Mouse (Mus musculus): ENCODE measurements around the gene Tshz2. TPM values are rescaled to one million over a fixed set of nuclear protein-coding genes. Genes with fewer than 3 reads are reported as not detected.

Tshz2 gene
- polyA plus RNA-seq, 1 experiment, result not detected

DNA sequence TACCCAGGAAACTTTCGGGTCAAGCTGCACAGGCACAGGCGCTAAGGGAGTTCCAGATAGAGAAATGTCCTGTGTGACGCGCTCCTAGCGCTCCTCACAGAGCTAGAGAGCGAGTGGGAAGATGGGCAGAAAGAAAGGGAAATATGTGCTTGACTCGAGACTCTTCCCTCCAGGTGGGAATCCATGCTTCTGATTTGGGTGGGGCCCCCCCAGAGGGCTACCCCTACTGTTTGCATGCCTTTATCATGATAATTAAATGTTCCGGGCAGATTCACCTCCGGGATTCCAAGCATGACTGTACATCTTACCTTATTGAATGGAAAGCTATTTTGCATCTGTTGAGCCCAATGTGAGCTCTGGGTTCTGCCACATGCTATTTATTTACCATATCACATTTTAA, 255.1 kb downstream of the Tshz2 start:
- H3K27me3 ChIP-seq (ENCODE audit: control insufficient read depth, insufficient read depth, insufficient read length), result no peaks in the 10 kb centered on the region
- H3K4me3 ChIP-seq (ENCODE audit: insufficient read depth, poor library complexity, severe bottlenecking), result no peak overlapping the region
- H3K36me3 ChIP-seq (ENCODE audit: control insufficient read depth, insufficient read depth), result no peaks in the 10 kb centered on the region

DNA sequence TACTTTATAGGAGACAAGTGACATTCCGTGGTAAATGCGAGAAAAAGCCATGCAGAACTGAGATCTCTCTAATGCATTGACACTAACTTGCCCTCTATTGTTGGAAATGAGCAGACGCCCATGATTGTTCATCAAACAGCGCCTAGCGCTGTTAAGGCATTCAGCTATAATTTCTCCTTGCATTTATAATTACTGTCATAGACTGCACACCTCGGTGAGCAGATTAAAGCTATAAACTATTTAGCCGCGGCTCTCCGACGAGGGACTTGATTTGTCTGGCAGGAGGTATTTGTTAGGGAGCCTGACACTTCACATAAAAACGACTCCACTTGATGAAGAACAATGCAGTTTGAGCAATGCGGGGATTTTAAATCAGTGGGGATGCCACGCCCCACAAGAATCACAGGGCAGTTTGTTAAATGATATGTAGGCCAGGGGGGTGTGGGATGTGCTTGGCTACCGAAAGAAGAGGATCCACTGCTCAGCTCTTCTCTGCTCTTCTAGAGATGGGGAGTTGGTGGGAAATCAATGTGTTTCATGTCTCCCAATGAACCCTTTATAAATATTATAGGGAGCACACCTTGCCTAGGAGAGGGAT, 259.7 kb downstream of the Tshz2 start:
- Histone ChIP-seq H3K79me2 (ENCODE audit: control insufficient read depth, insufficient read depth) (no peaks in the 10 kb centered on the region), H3K4me3 (ENCODE audit: insufficient read depth, poor library complexity, severe bottlenecking) (no peak overlapping the region)
- TF ChIP-seq MYOG (IDR thresholded peaks at IDR 0.05; ENCODE audit: control insufficient read depth, extremely low read depth, insufficient read length) (no peak), MAX (IDR thresholded peaks at IDR 0.05) (no peak), CEBPB (IDR thresholded peaks at IDR 0.05; ENCODE audit: low read depth) (no peak), CTCF (IDR thresholded peaks at IDR 0.05; ENCODE audit: control insufficient read depth, insufficient read depth, insufficient read length) (no peak), USF1 (IDR thresholded peaks at IDR 0.05; ENCODE audit: low read depth) (no peak), MYOD1 (IDR thresholded peaks at IDR 0.05; ENCODE audit: control insufficient read depth, insufficient read length, low read depth) (no peak), FOSL1 (IDR thresholded peaks at IDR 0.05; ENCODE audit: insufficient read depth, low read length, poor library complexity, severe bottlenecking) (no peak)

More for the DNA sequence above, 255.1 kb downstream of the Tshz2 start:
- TF ChIP-seq MYOG (IDR thresholded peaks at IDR 0.05; ENCODE audit: control insufficient read depth, extremely low read depth, insufficient read length), result no peak
- TF ChIP-seq CTCF (IDR thresholded peaks at IDR 0.05; ENCODE audit: control insufficient read depth, insufficient read depth, insufficient read length), result no peak
- TF ChIP-seq FOSL1 (IDR thresholded peaks at IDR 0.05; ENCODE audit: insufficient read depth, low read length, poor library complexity, severe bottlenecking), result no peak
- no peak for TF ChIP-seq CEBPB (IDR thresholded peaks at IDR 0.05; ENCODE audit: low read depth)
- no peak for TF ChIP-seq MAX (IDR thresholded peaks at IDR 0.05)
- no peak for TF ChIP-seq USF1 (IDR thresholded peaks at IDR 0.05; ENCODE audit: low read depth)
- TF ChIP-seq MYOD1 (IDR thresholded peaks at IDR 0.05; ENCODE audit: control insufficient read depth, insufficient read length, low read depth), result no peak
- Histone ChIP-seq H3K79me3 (ENCODE audit: low read depth) (no peaks in the 10 kb centered on the region), H3K79me2 (ENCODE audit: control insufficient read depth, insufficient read depth) (no peaks in the 10 kb centered on the region), H3ac (ENCODE audit: control insufficient read depth, insufficient read length, low read depth) (no peak overlapping the region)

GRCm38 (mm10) chr2:169902896-169903295, 270.1 kb downstream of the Tshz2 start:
- Histone ChIP-seq H3K27me3 (ENCODE audit: control insufficient read depth, insufficient read depth, insufficient read length) (no peaks in the 10 kb centered on the region), H3K4me3 (ENCODE audit: insufficient read depth, poor library complexity, severe bottlenecking) (no peak overlapping the region), H3K36me3 (ENCODE audit: control insufficient read depth, insufficient read depth) (no peaks in the 10 kb centered on the region), H3ac (ENCODE audit: control insufficient read depth, insufficient read length, low read depth) (no peak overlapping the region), H3K79me3 (ENCODE audit: low read depth) (no peaks in the 10 kb centered on the region), H3K79me2 (ENCODE audit: control insufficient read depth, insufficient read depth) (no peaks in the 10 kb centered on the region)
- TF ChIP-seq CEBPB (IDR thresholded peaks at IDR 0.05; ENCODE audit: low read depth), result no peak

More for the DNA sequence above, 259.7 kb downstream of the Tshz2 start:
- Histone ChIP-seq H3K79me3 (ENCODE audit: low read depth) (no peaks in the 10 kb centered on the region), H3K27me3 (ENCODE audit: control insufficient read depth, insufficient read depth, insufficient read length) (no peaks in the 10 kb centered on the region), H3ac (ENCODE audit: control insufficient read depth, insufficient read length, low read depth) (no peak overlapping the region), H3K36me3 (ENCODE audit: control insufficient read depth, insufficient read depth) (no peaks in the 10 kb centered on the region)

DNA sequence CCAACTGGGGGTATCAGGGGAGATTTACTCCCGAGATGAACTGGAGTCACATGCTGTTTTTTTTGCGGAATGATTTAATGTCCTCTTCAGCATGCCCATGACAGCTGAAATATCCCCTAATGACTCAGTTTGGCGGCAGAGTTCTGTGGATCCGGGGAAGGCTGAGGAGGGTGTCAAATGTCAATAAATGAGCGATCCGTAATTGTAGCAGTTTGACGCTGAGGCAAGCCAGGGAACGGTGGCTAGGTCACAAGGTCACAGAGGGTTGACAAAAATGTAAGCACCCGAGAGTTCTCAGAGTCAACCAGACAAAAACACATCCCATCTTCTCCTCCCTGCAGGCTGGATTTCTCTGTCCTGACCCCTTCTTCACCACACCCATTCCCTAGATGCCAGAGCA, 273.6 kb downstream of the Tshz2 start:
- no peak overlapping the region for H3ac ChIP-seq (ENCODE audit: control insufficient read depth, insufficient read length, low read depth)
- H3K36me3 ChIP-seq (ENCODE audit: control insufficient read depth, insufficient read depth), result no peaks in the 10 kb centered on the region
- H3K79me3 ChIP-seq (ENCODE audit: low read depth), result no peaks in the 10 kb centered on the region
- H3K4me3 ChIP-seq (ENCODE audit: insufficient read depth, poor library complexity, severe bottlenecking), result no peak overlapping the region
- H3K79me2 ChIP-seq (ENCODE audit: control insufficient read depth, insufficient read depth), result no peaks in the 10 kb centered on the region
- no peaks in the 10 kb centered on the region for H3K27me3 ChIP-seq (ENCODE audit: control insufficient read depth, insufficient read depth, insufficient read length)
- TF ChIP-seq MAX (IDR thresholded peaks at IDR 0.05) (no peak), CTCF (IDR thresholded peaks at IDR 0.05; ENCODE audit: control insufficient read depth, insufficient read depth, insufficient read length) (no peak), USF1 (IDR thresholded peaks at IDR 0.05; ENCODE audit: low read depth) (no peak), CEBPB (IDR thresholded peaks at IDR 0.05; ENCODE audit: low read depth) (no peak), MYOD1 (IDR thresholded peaks at IDR 0.05; ENCODE audit: control insufficient read depth, insufficient read length, low read depth) (no peak), FOSL1 (IDR thresholded peaks at IDR 0.05; ENCODE audit: insufficient read depth, low read length, poor library complexity, severe bottlenecking) (no peak), MYOG (IDR thresholded peaks at IDR 0.05; ENCODE audit: control insufficient read depth, extremely low read depth, insufficient read length) (no peak)

- H3K36me3 ChIP-seq (ENCODE audit: control insufficient read depth, insufficient read depth), result no peaks in the 10 kb centered on the region
- no peaks in the 10 kb centered on the region for H3K79me2 ChIP-seq (ENCODE audit: control insufficient read depth, insufficient read depth)
- no peaks in the 10 kb centered on the region for H3K79me3 ChIP-seq (ENCODE audit: low read depth)
- no peaks in the 10 kb centered on the region for H3K27me3 ChIP-seq (ENCODE audit: control insufficient read depth, insufficient read depth, insufficient read length)
- no peak for TF ChIP-seq USF1 (IDR thresholded peaks at IDR 0.05; ENCODE audit: low read depth)
- TF ChIP-seq MYOD1 (IDR thresholded peaks at IDR 0.05; ENCODE audit: control insufficient read depth, insufficient read length, low read depth), result no peak
- no peak for TF ChIP-seq MYOG (IDR thresholded peaks at IDR 0.05; ENCODE audit: control insufficient read depth, extremely low read depth, insufficient read length)
- TF ChIP-seq CEBPB (IDR thresholded peaks at IDR 0.05; ENCODE audit: low read depth), result no peak
- no peak for TF ChIP-seq FOSL1 (IDR thresholded peaks at IDR 0.05; ENCODE audit: insufficient read depth, low read length, poor library complexity, severe bottlenecking)
- TF ChIP-seq MAX (IDR thresholded peaks at IDR 0.05), result no peak
- no peak for TF ChIP-seq CTCF (IDR thresholded peaks at IDR 0.05; ENCODE audit: control insufficient read depth, insufficient read depth, insufficient read length)
- H3ac ChIP-seq (ENCODE audit: control insufficient read depth, insufficient read length, low read depth), result no peak overlapping the region
- H3K4me3 ChIP-seq (ENCODE audit: insufficient read depth, poor library complexity, severe bottlenecking), result no peak overlapping the region
These were observed 275.2 kb downstream of the Tshz2 start for GRCm38 (mm10) chr2:169907979-169908378.

- no peak overlapping the region for H3K4me3 ChIP-seq (ENCODE audit: insufficient read depth, poor library complexity, severe bottlenecking)
- H3K79me2 ChIP-seq (ENCODE audit: control insufficient read depth, insufficient read depth), result no peaks in the 10 kb centered on the region
- TF ChIP-seq MYOD1 (IDR thresholded peaks at IDR 0.05; ENCODE audit: control insufficient read depth, insufficient read length, low read depth) (no peak), CTCF (IDR thresholded peaks at IDR 0.05; ENCODE audit: control insufficient read depth, insufficient read depth, insufficient read length) (no peak), CEBPB (IDR thresholded peaks at IDR 0.05; ENCODE audit: low read depth) (no peak), USF1 (IDR thresholded peaks at IDR 0.05; ENCODE audit: low read depth) (no peak), MYOG (IDR thresholded peaks at IDR 0.05; ENCODE audit: control insufficient read depth, extremely low read depth, insufficient read length) (no peak), MAX (IDR thresholded peaks at IDR 0.05) (no peak), FOSL1 (IDR thresholded peaks at IDR 0.05; ENCODE audit: insufficient read depth, low read length, poor library complexity, severe bottlenecking) (no peak)
- no peaks in the 10 kb centered on the region for H3K79me3 ChIP-seq (ENCODE audit: low read depth)
- no peaks in the 10 kb centered on the region for H3K27me3 ChIP-seq (ENCODE audit: control insufficient read depth, insufficient read depth, insufficient read length)
- no peaks in the 10 kb centered on the region for H3K36me3 ChIP-seq (ENCODE audit: control insufficient read depth, insufficient read depth)
- no peak overlapping the region for H3ac ChIP-seq (ENCODE audit: control insufficient read depth, insufficient read length, low read depth)
These were observed 277.8 kb downstream of the Tshz2 start for GRCm38 (mm10) chr2:169910606-169911005.
